Comparison of ENCODE assay signal across 14 mouse cellular contexts in the genomic region with DNA sequence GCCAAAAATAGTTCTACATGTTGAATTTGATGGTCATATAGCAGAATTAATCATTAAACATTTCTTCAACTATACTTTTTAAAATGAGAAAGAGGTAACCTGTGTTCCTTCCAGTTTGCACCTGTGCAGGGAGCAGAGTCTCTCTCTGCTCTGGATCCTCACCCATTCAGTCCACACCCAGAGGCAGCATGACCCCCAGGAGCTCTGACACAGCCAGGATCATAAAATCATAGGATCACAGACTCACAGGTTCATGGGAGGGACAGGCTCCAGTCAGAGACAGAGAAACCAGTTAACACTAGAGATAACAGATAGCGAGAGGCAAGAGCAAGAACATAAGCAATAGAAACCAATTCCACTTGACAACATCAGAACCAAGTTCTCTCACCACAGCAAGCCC.
"Had no signal": no experiment of that assay in that cellular context is flagged by ENCODE, and none has a peak within 500 bp of the region (broad histone marks: within the 10 kb centered on the region; RNA-seq: fewer than 3 reads in every experiment).

No protein-coding gene starts in this region.

- H3K4me1 ChIP-seq: limb, embryonic 15.5 days; neural tube, embryonic 13.5 days had no signal

- H3K4me3 ChIP-seq: limb, embryonic 15.5 days; neural tube, embryonic 13.5 days had no signal

- H3K9me3 ChIP-seq: limb, embryonic 15.5 days; neural tube, embryonic 13.5 days had no signal

- H3K27ac ChIP-seq: hindbrain, postnatal 0 days; limb, embryonic 15.5 days; neural tube, embryonic 13.5 days; stomach, postnatal 0 days had no signal

- H3K4me2 ChIP-seq: limb, embryonic 15.5 days; lung, embryonic 14.5 days; midbrain, embryonic 11.5 days; neural tube, embryonic 13.5 days had no signal

- ATAC-seq: hindbrain, postnatal 0 days; midbrain, embryonic 16.5 days had no signal

- DNase-seq: kidney, adult 11 months; kidney, postnatal 25 days; layer of hippocampus, postnatal 36 days; lung, embryonic 14.5 days; lung, postnatal 10 days; lung, postnatal 4 days; right cerebral cortex, postnatal 14 days; thymus, postnatal 4 days had no signal

- H3K9ac ChIP-seq: limb, embryonic 15.5 days; lung, embryonic 14.5 days; neural tube, embryonic 13.5 days had no signal

- H3K27me3 ChIP-seq: limb, embryonic 15.5 days; neural tube, embryonic 13.5 days had no signal
